Mouse (Mus musculus): ENCODE measurements at regions not wholly inside any gene's neighbourhood (a gene's known extent, or its start where the extent isn't known, plus 50 kb on each side); places are given as distances from the start of the nearest gene placed in this dataset.

GRCm38 (mm10) chr14:55301996-55302395, 80.2 kb downstream of the Dhrs2 start:
- DNase-seq (ENCODE audit: low spot score in 2 of 2), result no peak

GRCm38 (mm10) chr14:55313615-55314014, 91.8 kb downstream of the Dhrs2 start:
- no peak for DNase-seq (ENCODE audit: low spot score in 2 of 2)

GRCm38 (mm10) chr14:55323897-55324296, 102.1 kb downstream of the Dhrs2 start:
- no peak for DNase-seq (ENCODE audit: low spot score in 2 of 2)

- no peak for DNase-seq (ENCODE audit: low spot score in 2 of 2)
Observed at GRCm38 (mm10) chr14:55324335-55324734, 102.5 kb downstream of the Dhrs2 start.

GRCm38 (mm10) chr14:55333812-55334211, 112.0 kb downstream of the Dhrs2 start:
- DNase-seq (ENCODE audit: low spot score in 2 of 2), result no peak

GRCm38 (mm10) chr14:55334305-55334704, 112.5 kb downstream of the Dhrs2 start:
- DNase-seq (ENCODE audit: low spot score in 2 of 2), result no peak

GRCm38 (mm10) chr14:55335586-55335985, 113.8 kb downstream of the Dhrs2 start:
- no peak for DNase-seq (ENCODE audit: low spot score in 2 of 2)

- DNase-seq (ENCODE audit: low spot score in 2 of 2), result no peak
Observed at GRCm38 (mm10) chr14:55336451-55337195, 114.8 kb downstream of the Dhrs2 start.

GRCm38 (mm10) chr14:55338010-55338409, 116.2 kb downstream of the Dhrs2 start:
- DNase-seq (ENCODE audit: low spot score in 2 of 2), result no peak

GRCm38 (mm10) chr14:55338500-55338899, 116.7 kb downstream of the Dhrs2 start:
- no peak for DNase-seq (ENCODE audit: low spot score in 2 of 2)

- DNase-seq (ENCODE audit: low spot score in 2 of 2), result no peak
Observed at GRCm38 (mm10) chr14:55339036-55339614, 117.3 kb downstream of the Dhrs2 start.

GRCm38 (mm10) chr14:55343341-55343740, 121.5 kb downstream of the Dhrs2 start:
- no peak for DNase-seq (ENCODE audit: low spot score in 2 of 2)

- no peak for DNase-seq (ENCODE audit: low spot score in 2 of 2)
Observed at GRCm38 (mm10) chr14:55343914-55344313, 122.1 kb downstream of the Dhrs2 start.

GRCm38 (mm10) chr14:55345091-55345490, 123.3 kb downstream of the Dhrs2 start:
- DNase-seq (ENCODE audit: low spot score in 2 of 2), result no peak

GRCm38 (mm10) chr14:55348098-55348497, 126.3 kb downstream of the Dhrs2 start:
- no peak for DNase-seq (ENCODE audit: low spot score in 2 of 2)

- no peak for DNase-seq (ENCODE audit: low spot score in 2 of 2)
Observed at GRCm38 (mm10) chr14:55357258-55357657, 121.3 kb upstream of the Dhrs4 start.

- DNase-seq (ENCODE audit: low spot score in 2 of 2), result no peak
Observed at GRCm38 (mm10) chr14:55358429-55358828, 120.1 kb upstream of the Dhrs4 start.

- DNase-seq (ENCODE audit: low spot score in 2 of 2), result no peak
Observed at GRCm38 (mm10) chr14:55362316-55362715, 116.2 kb upstream of the Dhrs4 start.

GRCm38 (mm10) chr14:55362757-55363156, 115.8 kb upstream of the Dhrs4 start:
- no peak for DNase-seq (ENCODE audit: low spot score in 2 of 2)

GRCm38 (mm10) chr14:55370384-55370783, 108.2 kb upstream of the Dhrs4 start:
- DNase-seq (ENCODE audit: low spot score in 2 of 2), result no peak

GRCm38 (mm10) chr14:55372960-55373359, 105.6 kb upstream of the Dhrs4 start:
- no peak for DNase-seq (ENCODE audit: low spot score in 2 of 2)

GRCm38 (mm10) chr14:55386773-55387172, 91.8 kb upstream of the Dhrs4 start:
- peak in 1 of 2 experiments; percentile 22 for DNase-seq (ENCODE audit: low spot score in 2 of 2)

- DNase-seq (ENCODE audit: low spot score in 2 of 2), result no peak
Observed at GRCm38 (mm10) chr14:55387378-55387777, 91.2 kb upstream of the Dhrs4 start.
